Mouse (Mus musculus) heart, postnatal 0 days (tissue): ENCODE results near the gene Saa4. TPM values are rescaled to one million over a fixed set of nuclear protein-coding genes. Genes with fewer than 3 reads are reported as not detected.
"Not testable (repeated sequence)": the region's sequence is repeated elsewhere in the genome, so short reads cannot be mapped to it uniquely, and the experiment has no call there.

Experiments used
- ATAC-seq: fragments of 200-750 bp; cut with Nextera tagmentation; 2 replicates; pipeline ENCODE4 v1.8.0; 2017; ENCODE audit warnings: low read depth, moderate number of reproducible peaks, moderate library complexity; ENCODE audit not compliant: insufficient read depth
- DNase-seq: peaks from one replicate; pipeline ENCODE4 v3.0.0-alpha.2; 2016; ENCODE audit warnings: low spot score
- H3K27ac ChIP-seq: fragments of 300-500 bp; sonication (generic); 2 replicates; pipeline ENCODE4 v1.5.1; 2014; ENCODE audit warnings: low read depth, mild to moderate bottlenecking
- H3K27me3 ChIP-seq: fragments of 300-500 bp; sonication (generic); 2 replicates; pipeline ENCODE4 v1.6.1; 2014; ENCODE audit warnings: low read length, mixed read lengths; ENCODE audit not compliant: control insufficient read depth, insufficient read depth
- H3K36me3 ChIP-seq: fragments of 300-500 bp; sonication (generic); replicated peaks from 2 replicates; pipeline ENCODE4 v1.6.1; 2014; ENCODE audit warnings: low read length, mixed read lengths; ENCODE audit not compliant: control insufficient read depth, insufficient read depth
- H3K4me1 ChIP-seq: fragments of 300-500 bp; sonication (generic); 2 replicates; pipeline ENCODE4 v1.6.1; 2014; ENCODE audit warnings: antibody characterized with exemption; ENCODE audit not compliant: control insufficient read depth, insufficient read depth
- H3K4me2 ChIP-seq: fragments of 300-500 bp; sonication (generic); 2 replicates; pipeline ENCODE4 v1.6.1; 2014; ENCODE audit warnings: low read depth, mild to moderate bottlenecking, low read length, moderate library complexity
- H3K4me3 ChIP-seq: fragments of 300-500 bp; sonication (generic); 2 replicates; pipeline ENCODE4 v1.5.1; 2014; ENCODE audit warnings: low read depth, low read length
- H3K9ac ChIP-seq: fragments of 300-500 bp; sonication (generic); replicated peaks from 2 replicates; pipeline ENCODE4 v1.6.1; 2014; ENCODE audit warnings: low read depth, low read length, mixed read lengths
- H3K9me3 ChIP-seq: fragments of 300-500 bp; sonication (generic); replicated peaks from 2 replicates; pipeline ENCODE4 v1.6.1; 2016; ENCODE audit warnings: low read length; ENCODE audit not compliant: control insufficient read depth
- CTCF ChIP-seq: IDR thresholded peaks from 2 replicates; pipeline ENCODE4 v1.5.1; 2016; ENCODE audit warnings: antibody characterized with exemption, control low read depth, low read depth
- EP300 ChIP-seq: IDR thresholded peaks from 2 replicates; pipeline ENCODE4 v1.6.1; 2016; ENCODE audit warnings: antibody characterized with exemption, low read depth
- WGBS: fragments of 180-500 bp; shearing (Covaris S2); extraction: QIAGEN DNeasy Blood & Tissue Kit; methylation state at CpG from one replicate; pipeline ENCODE4 v1.1.7; 2014; 5-methylcytosine and 5-hydroxymethylcytosine counted together
- polyA plus RNA-seq: library from polyadenylated mRNA; unstranded; fragments of >200 nt; fragmentation: Nextera tagmentation; extraction: Ambion mirVana; gene quantifications from 2 replicates; pipeline ENCODE4 v1.2.1, GENCODE M21; 2015
- total RNA-seq: library from RNA; depleted of rRNA; stranded (reverse); fragments of >200 nt; gene quantifications from 2 replicates; pipeline ENCODE4 v1.2.3, GENCODE M21; 2014; ENCODE audit warnings: low replicate concordance

The Saa4 gene
- total and polyA plus RNA-seq, 2 experiments from 2014 or later: not detected

GRCm38 (mm10) chr7:46761049-46761795 is 28.8 kb upstream of the Saa4 start:
- Histone ChIP-seq H3K4me1 (no peaks in the 10 kb centered on the region), H3K4me3 (no peak overlapping the region), H3K36me3 (peaks cover 57% of the 10 kb centered on the region), H3K27ac (no peak overlapping the region), H3K4me2 (no peak overlapping the region), H3K27me3 (no peaks in the 10 kb centered on the region), H3K9ac (no peak overlapping the region), H3K9me3 (no peaks in the 10 kb centered on the region)
- WGBS: 74% methylated on average over 11 of the region's 11 CpGs
- TF ChIP-seq EP300 (no peak), CTCF (no peak)
- DNase-seq (no peak), ATAC-seq (no peak)

DNA sequence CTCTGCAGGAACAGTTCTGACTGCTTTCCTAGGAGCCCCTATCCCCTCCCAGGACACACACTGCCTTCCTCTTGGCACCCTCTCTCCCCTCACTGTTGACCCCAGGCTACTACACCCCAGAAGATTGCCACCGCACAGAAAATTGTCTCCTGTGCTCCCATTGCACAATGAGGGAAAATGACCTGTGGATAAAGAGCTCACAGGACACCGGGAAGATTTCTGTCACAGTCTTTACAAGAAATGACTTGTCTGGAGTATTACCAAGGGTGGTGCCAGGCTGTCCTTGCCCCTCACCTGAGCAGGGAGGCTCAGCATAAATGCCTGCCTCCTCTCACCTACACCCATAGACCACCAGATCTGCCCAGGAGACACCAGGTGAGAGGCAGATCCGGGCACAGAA is 19.1 kb upstream of the Saa4 start, which contains the start of gene Saa2:
Saa2 (plus strand) TSS at position 301 of the 400 bp plus-strand sequence.
- H3K4me2 ChIP-seq: no peak within 1 kb of the TSS
- no peak for DNase-seq
- 63% methylated on average over 3 of the region's 3 CpGs for WGBS

DNA sequence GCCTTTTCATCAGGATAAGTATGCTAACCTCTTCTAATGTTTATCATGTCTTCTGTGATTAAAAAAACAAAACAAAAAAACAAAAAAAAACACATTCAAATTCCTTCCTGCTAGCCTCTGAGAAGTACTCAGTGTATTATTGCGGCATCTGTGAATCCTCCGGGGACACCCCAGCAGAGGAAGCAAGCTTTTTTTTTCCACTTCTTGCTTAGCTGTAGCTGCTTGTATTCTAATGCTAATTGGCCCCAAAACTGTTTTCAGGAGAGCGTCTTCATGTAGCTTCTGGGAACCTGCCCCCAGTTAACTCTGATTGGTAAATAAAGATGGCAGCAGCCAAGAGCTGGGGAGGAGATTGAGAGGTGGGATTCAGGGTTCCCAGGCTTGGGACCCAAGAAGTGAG is 16.1 kb upstream of the Saa4 start:
- no peaks in the 10 kb centered on the region for H3K36me3 ChIP-seq
- peak; percentile 12 for DNase-seq
- H3K9me3 ChIP-seq: no peaks in the 10 kb centered on the region
- no peak overlapping the region for H3K9ac ChIP-seq
- H3K4me1 ChIP-seq: no peaks in the 10 kb centered on the region
- ATAC-seq: no peak
- no peak overlapping the region for H3K4me2 ChIP-seq
- no peak overlapping the region for H3K4me3 ChIP-seq
- H3K27ac ChIP-seq: no peak overlapping the region
- no peaks in the 10 kb centered on the region for H3K27me3 ChIP-seq
- 53% methylated on average over 3 of the region's 3 CpGs for WGBS
- TF ChIP-seq EP300 (no peak), CTCF (no peak)

More for the DNA sequence above, 19.1 kb upstream of the Saa4 start, which contains the start of gene Saa2:
- H3K9me3 ChIP-seq: no peaks in the 10 kb centered on the region
- H3K36me3 ChIP-seq: no peaks in the 10 kb centered on the region
- no peak within 1 kb of the TSS for H3K9ac ChIP-seq
- H3K27me3 ChIP-seq: no peaks in the 10 kb centered on the region
- TF ChIP-seq CTCF (no peak), EP300 (no peak)
- ATAC-seq: no peak
- no peak within 1 kb of the TSS for H3K4me3 ChIP-seq
- no peak within 1 kb of the TSS for H3K27ac ChIP-seq
- H3K4me1 ChIP-seq: no peaks in the 10 kb centered on the region

- no peaks in the 10 kb centered on the region for H3K36me3 ChIP-seq
- no peak overlapping the region for H3K27ac ChIP-seq
- no peak overlapping the region for H3K4me2 ChIP-seq
- no peaks in the 10 kb centered on the region for H3K27me3 ChIP-seq
- no peak for DNase-seq
- WGBS: 78% methylated on average over 7 of the region's 7 CpGs
- H3K9ac ChIP-seq: no peak overlapping the region
- no peak for ATAC-seq
- TF ChIP-seq CTCF (no peak), EP300 (no peak)
- no peaks in the 10 kb centered on the region for H3K9me3 ChIP-seq
- no peaks in the 10 kb centered on the region for H3K4me1 ChIP-seq
- H3K4me3 ChIP-seq: no peak overlapping the region
These were observed 14.0 kb upstream of the Saa4 start for GRCm38 (mm10) chr7:46746381-46746780.

DNA sequence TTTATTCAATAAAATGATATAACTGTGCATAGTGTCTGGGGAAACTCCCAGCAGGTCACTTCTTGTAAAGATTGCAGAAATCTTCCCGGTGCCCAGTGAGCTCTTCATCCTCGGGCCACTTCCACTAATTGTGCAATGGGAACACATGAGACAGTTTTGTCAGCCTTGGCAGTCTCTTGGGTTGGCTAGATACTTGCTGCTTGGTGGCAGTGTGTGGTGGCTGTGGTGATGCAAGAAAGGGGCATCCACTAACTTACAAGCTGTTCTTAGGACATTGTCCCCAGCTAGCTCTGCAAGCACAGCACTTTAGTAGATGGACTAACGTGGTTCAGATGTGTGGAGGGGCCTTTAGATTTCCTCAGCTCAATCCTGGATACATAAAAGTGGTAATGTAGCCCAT is 13.4 kb upstream of the Saa4 start:
- WGBS: 67% methylated on average over 3 of the region's 3 CpGs
- DNase-seq (no peak), ATAC-seq (no peak)

DNA sequence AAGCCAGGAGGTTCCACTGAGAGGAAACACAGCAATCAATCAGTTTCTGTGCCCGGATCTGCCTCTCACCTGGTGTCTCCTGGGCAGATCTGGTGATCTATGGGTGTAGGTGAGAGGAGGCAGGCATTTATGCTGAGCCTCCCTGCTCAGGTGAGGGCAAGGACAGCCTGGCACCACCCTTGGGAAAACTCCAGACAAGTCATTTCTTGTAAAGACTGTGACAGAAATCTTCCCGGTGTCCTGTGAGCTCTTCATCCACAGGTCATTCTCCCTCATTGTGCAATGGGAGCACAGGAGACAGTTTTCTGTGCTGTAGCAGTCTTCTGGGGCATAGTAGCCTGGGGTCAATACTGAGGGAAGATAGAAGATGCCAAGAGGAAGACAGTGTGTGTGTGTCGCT is 10.5 kb upstream of the Saa4 start, which contains the start of gene Saa1:
Saa1 (minus strand) TSS at position 101 of the 400 bp plus-strand sequence.
- WGBS: 61% methylated on average over 3 of the region's 3 CpGs
- not testable (repeated sequence) for H3K36me3 ChIP-seq, H3K4me2 ChIP-seq, H3K4me1 ChIP-seq, ATAC-seq, H3K4me3 ChIP-seq, H3K27me3 ChIP-seq, H3K9ac ChIP-seq, H3K9me3 ChIP-seq, H3K27ac ChIP-seq, DNase-seq

More for the DNA sequence above, 13.4 kb upstream of the Saa4 start:
- Histone ChIP-seq H3K4me3 (no peak overlapping the region), H3K4me1 (no peaks in the 10 kb centered on the region), H3K27ac (no peak overlapping the region), H3K9me3 (no peaks in the 10 kb centered on the region), H3K4me2 (no peak overlapping the region), H3K9ac (no peak overlapping the region), H3K36me3 (no peaks in the 10 kb centered on the region), H3K27me3 (no peaks in the 10 kb centered on the region)
- TF ChIP-seq EP300 (no peak), CTCF (no peak)

- not testable (repeated sequence) for H3K4me1 ChIP-seq, H3K4me2 ChIP-seq, H3K27ac ChIP-seq, H3K36me3 ChIP-seq, H3K9ac ChIP-seq, ATAC-seq, DNase-seq, H3K4me3 ChIP-seq, H3K9me3 ChIP-seq, H3K27me3 ChIP-seq
- 61% methylated on average over 5 of the region's 5 CpGs for WGBS
These were observed 7.6 kb upstream of the Saa4 start for GRCm38 (mm10) chr7:46740041-46740440.
